Mouse (Mus musculus) thymus, adult 2 months (tissue): ENCODE results near the gene Cryba4.

Experiments
- CTCF ChIP-seq: fragments of 200-500 bp; IDR thresholded peaks from 2 replicates; pipeline ENCODE4 v1.5.1; 2012; ENCODE audit warnings: mild to moderate bottlenecking, control low read depth, low read length, moderate library complexity, borderline replicate concordance; ENCODE audit not compliant: control insufficient read depth, poor library complexity, insufficient read depth; ENCODE audit errors: extremely low read depth
- POLR2A ChIP-seq: fragments of 200-500 bp; IDR thresholded peaks from 2 replicates; pipeline ENCODE4 v1.6.1; 2012; ENCODE audit warnings: mild to moderate bottlenecking, low read length, control low read depth, moderate library complexity; ENCODE audit not compliant: control insufficient read depth, poor library complexity, insufficient read depth; ENCODE audit errors: extremely low read depth

DNA sequence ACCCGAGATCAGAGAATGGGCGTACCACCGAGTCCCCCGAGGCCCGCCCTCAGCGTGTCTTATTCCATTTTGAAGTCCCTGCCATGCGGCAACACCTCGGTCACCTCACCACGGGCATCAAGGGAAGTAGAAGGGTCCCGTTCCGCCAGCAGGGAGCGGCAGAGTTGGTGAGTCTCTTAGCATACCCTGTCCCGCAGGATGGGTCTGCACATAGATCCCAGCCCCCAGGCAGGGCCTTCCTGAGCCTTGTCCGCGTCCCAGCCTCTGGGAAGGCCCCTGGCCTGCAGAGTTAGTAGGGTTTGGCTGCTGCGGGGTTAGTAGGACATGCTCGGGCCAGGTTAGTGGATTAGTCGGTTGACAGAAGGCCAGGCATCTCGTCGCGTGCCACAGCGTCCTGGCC, 35.3 kb downstream of the Cryba4 start:
- TF ChIP-seq POLR2A (no peak), CTCF (no peak)
